Mouse (Mus musculus) telencephalon, adult 2 months (tissue): Measurements from ENCODE around the gene Herc2.

Source experiments
- DNase-seq: peaks from one replicate; pipeline ENCODE4 v3.0.0-alpha.2; 2011; ENCODE audit warnings: low read depth, low spot score

Gene Herc2

GRCm38 (mm10) chr7:56066634-56067033, 16.6 kb downstream of the Herc2 start:
- DNase-seq: no peak

DNA sequence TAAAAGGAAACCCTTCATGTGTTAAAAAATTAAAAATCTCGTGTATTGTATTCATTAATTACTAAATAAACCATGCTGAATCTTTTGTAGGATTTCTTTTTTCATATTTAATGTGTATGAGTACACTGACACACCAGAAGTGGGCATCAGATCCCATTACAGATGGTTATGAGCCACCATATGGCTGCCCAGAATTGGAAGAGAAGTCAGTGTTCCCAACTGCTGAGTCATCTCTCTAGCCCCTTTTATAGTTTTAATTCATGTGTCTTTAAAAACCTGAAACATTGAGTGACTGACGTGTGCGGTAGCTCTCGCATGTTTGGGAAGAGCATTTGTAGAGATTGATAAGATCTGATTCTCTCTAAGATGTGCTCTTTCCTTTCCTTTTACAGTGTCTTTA, 21.7 kb downstream of the Herc2 start:
- peak; percentile 50 for DNase-seq

GRCm38 (mm10) chr7:56083034-56083433, 33.0 kb downstream of the Herc2 start:
- DNase-seq: no peak

- DNase-seq: no peak
Observed at GRCm38 (mm10) chr7:56089097-56089496, 39.1 kb downstream of the Herc2 start.

- no peak for DNase-seq
Observed at GRCm38 (mm10) chr7:56091445-56091844, 41.4 kb downstream of the Herc2 start.

DNA sequence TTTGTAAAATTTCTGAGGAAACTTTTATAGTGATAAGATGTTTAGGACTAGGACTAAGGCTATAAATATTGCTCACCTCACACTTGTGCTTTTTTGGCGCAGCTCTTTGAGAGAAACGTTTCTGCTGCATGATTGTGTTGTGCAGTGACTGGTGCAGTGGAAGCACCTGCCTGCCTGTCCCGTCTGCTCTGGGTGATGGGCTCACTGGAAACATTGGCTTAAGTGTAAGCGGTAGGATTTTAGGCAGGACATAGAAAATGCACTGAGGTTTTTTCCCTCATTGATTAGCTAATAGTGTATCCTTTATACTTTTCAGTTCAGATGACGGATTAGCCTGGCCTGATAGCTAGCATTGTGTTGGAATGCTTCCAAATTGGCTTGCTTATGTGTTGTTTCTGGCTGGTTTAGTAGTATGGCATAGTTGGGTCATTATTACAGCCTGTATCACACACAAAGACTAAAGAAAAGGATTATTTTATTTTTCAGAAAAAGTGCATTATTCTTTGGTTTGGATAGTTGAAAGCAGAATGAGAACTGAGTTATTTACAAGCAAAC, 52.4 kb downstream of the Herc2 start:
- DNase-seq: no peak

DNA sequence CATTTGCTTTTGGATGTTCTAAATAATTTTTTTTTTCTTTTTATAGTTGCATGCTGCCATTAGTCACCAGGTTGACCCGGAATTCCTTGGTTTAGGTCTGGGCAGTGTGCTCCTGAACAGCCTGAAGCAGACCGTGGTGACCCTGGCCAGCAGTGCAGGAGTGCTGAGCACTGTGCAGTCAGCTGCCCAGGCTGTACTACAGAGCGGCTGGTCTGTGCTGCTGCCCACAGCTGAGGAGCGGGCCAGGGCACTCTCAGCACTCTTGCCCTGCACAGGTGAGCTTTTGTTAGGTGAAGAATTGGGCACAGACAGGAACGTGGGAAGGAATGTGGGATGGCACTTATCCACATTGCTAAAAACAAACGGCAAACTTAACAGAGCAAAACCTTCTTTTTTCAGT, 63.0 kb downstream of the Herc2 start:
- DNase-seq: no peak

GRCm38 (mm10) chr7:56114148-56114547, 64.2 kb downstream of the Herc2 start:
- DNase-seq: no peak

GRCm38 (mm10) chr7:56120968-56121367, 71.0 kb downstream of the Herc2 start:
- peak; percentile 50 for DNase-seq

- DNase-seq: no peak
Observed at GRCm38 (mm10) chr7:56121425-56121824, 71.4 kb downstream of the Herc2 start.

DNA sequence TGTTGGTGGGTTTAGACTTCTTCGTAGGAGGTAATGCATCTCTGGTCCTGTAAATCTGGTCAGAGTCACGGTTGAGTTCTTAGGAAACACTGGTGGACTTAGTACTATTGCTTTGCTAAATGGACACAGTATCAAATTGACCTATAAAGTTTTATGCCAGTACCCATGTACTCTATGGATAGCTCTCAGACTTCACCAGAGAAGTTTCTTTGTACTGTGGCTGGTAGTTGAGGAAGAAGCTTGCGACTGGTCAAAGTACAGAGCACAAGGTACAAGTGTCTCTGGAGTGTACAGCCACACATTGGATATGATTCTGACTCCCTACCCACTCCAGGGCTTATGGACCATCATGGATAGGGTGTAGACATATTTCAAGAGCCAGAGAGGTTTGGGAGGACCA, 78.1 kb downstream of the Herc2 start:
- DNase-seq: no peak

- DNase-seq: no peak
Observed at GRCm38 (mm10) chr7:56129577-56129976, 79.6 kb downstream of the Herc2 start.

- DNase-seq: peak; percentile 21
Observed at GRCm38 (mm10) chr7:56131548-56131947, 81.6 kb downstream of the Herc2 start.

DNA sequence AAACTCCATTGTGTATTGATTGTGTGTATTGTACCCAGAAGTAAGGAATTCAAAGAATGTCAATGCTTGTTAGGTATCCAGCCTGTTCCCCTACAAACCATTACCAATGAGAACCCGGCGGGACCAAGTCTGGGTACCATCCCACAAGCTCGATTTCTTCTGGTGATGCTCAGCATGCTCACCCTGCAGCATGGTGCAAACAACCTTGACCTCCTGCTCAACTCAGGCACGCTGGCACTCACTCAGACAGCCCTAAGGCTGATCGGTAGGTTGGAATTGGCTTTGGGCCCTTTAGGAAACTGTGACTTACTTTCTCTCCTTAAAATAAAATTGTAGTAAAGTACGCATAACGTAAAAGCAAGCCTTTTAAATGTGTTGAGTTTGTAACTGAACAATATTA, 88.7 kb downstream of the Herc2 start:
- DNase-seq: no peak

DNA sequence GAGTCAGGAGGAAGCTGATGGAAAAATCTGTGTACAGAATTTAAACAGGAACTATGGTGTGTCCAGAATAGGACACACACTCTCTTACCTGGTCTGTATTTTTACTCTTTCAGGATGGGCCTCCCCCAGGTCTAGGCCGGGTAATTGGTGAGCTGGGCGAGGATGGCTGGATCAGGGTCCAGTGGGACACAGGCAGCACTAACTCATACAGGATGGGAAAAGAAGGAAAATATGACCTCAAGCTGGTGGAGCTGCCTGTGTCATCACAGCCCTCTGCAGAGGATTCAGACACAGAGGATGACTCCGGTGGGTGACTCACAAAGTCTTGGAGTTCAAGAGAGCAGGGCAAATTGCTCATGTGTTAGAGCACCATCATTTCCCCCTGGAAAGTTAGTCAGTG, 96.4 kb downstream of the Herc2 start:
- no peak for DNase-seq

DNA sequence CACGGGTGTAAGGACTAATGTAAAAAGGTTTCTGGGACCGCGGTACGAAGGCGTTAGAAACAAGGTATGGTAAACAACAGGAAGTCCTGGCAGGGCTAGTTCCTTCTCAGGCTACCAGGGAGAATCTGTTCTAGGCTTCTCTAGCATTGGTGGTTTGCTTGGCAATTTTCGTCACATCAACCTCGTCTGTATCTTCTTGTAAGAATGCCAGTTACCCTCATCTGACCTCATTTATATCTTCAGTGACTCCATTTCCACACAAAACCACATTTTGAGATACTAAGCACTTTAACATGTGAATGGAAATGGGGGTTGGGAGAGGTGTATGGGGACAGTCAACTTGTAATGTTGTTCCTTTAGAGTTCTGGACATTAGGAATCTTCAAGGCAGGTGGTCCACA, 98.9 kb downstream of the Herc2 start:
- DNase-seq: no peak

DNA sequence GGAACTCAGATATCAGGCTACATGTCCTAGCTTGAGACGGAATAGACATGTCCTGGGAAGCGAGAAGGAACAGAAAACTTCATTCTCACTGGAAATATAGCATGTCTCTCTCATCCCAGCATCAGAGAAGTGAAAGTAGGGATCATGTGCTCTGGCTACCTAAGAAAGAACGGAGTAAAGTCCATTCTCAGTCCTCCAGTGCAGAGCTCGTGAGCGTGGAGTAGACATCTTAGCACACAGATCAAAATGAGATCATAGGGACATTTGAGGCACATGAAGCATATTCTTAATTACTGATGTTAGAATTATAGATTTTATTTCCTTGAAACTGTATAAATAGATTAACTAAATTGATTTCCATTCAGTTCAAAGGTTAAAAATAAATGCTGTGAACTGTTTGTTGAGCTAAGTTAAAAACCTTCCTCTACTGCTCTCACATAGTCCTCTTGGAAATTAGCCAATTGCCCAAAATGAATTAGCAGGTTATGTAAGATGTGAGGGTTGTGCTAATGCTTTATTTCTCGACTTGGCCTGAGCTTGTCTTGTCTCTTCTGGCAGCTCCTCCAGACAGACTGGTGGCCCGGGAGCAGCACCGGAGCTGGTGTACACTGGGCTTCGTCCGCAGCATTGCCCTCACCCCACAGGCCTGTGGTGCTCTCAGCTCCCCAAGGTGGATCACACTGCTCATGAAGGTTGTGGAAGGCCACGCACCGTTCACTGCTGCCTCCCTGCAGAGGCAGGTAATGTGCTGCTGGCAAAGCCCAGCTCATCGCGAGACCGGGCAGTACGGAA, 102.1 kb downstream of the Herc2 start:
- no peak for DNase-seq

DNA sequence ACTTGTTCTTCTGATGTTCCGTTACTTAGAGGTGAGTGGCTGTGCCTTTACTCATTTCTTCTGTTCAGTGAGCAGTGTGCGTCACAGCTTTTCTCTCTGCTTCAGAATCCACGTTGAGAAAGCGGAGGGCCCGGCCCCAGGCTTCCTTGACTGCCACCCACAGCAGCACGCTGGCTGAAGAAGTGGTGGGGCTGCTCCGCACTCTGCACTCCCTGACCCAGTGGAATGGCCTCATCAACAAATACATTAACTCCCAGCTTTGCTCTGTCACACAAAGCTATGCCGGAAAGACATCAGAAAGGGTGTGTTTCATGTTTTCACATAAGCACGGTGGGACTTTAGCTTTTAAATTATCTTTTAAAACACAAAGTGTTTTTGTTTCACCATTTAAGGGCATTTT, 103.2 kb downstream of the Herc2 start:
- no peak for DNase-seq

- DNase-seq: no peak
Observed at GRCm38 (mm10) chr7:56153625-56154024, 103.6 kb downstream of the Herc2 start.

DNA sequence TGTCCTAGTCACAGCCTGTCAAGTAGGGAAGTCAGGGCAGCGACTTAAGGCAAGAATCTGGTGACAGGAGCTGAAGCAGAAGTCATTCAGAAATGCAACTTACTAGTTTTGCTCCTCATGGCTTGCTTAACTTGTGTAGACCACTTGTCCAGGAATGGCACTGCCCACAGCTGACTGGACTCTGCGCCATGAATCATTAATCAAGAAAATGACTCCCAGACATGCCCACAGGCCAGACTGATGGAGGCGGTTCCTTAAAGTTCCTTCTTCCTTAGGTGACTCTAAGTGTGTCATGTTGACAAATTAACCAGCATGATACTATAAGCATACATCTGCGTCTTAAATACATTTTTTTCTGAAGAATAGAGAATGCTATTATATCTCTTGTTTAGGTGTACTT, 113.3 kb downstream of the Herc2 start:
- DNase-seq: no peak

DNA sequence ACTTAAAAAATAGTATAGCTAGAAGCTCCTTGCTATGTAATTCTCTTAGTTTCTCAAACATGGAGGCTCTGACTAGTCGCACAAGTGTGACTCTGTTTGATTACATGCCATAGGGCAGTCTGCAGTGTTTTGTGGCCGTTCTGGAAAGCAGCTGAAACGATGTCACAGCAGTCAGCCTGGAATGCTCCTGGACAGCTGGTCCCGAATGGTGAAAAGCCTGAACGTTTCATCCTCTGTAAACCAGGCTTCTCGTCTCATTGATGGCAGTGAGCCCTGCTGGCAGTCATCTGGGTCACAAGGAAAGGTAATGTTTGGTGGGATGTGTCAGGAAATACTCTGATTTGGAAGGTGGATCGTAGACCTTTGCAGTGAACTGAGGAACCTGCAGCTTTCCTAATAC, 118.7 kb downstream of the Herc2 start:
- DNase-seq: no peak

GRCm38 (mm10) chr7:56177371-56177770, 127.4 kb downstream of the Herc2 start:
- DNase-seq: peak; percentile 17

DNA sequence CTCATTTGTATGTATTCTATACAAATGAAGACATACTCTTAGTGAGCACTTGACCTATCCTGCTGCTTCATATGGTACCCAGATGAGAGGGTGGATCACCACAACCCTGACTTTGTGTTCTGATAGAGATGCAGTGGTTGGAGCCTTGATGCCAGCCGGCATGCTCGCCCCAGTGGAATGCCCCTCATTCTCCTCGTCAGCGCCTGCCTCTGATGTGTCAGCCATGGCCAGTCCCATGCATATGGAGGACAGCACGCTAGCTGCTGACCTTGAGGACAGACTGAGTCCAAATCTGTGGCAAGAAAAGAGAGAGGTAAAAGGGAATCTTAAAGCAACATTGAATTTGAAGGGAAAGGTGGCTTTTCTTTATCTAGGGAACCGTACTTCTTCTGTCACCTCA, 141.0 kb downstream of the Herc2 start:
- DNase-seq: no peak

DNA sequence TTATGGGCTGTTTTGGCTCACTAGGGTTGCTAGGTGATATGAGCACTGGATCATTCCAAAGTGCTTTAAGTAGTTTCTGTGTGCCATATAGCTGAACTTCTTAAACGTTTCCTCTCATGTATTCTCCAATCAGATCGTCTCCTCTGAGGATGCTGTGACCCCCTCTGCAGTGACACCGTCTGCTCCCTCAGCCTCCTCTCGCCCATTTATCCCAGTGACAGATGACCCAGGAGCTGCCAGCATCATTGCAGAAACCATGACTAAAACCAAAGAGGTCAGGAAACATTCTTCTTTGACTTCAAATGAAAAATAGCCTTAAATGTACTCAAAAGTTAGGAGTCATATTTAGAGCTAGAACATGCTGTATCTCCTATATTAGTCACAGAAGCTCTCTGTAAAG, 141.7 kb downstream of the Herc2 start:
- no peak for DNase-seq
